Mouse (Mus musculus): ENCODE data around the gene Ociad1.
A peak's percentile ranks its signal among the peaks of the same experiment; 100 is the strongest.
"Not testable (repeated sequence)": the region's sequence is repeated elsewhere in the genome, so short reads cannot be mapped to it uniquely, and the experiment has no call there.

The Ociad1 gene

GRCm38 (mm10) chr5:73285470-73285978 is 7.1 kb upstream of the Ociad1 start:
- no peak for DNase-seq (ENCODE audit: low spot score)

- no peak for DNase-seq (ENCODE audit: low spot score)
Measured at GRCm38 (mm10) chr5:73286603-73287002, 6.0 kb upstream of the Ociad1 start.

- no peak for DNase-seq (ENCODE audit: low spot score)
Measured at GRCm38 (mm10) chr5:73289900-73290299, 2.7 kb upstream of the Ociad1 start.

GRCm38 (mm10) chr5:73293458-73293827 is 859 bp downstream of the Ociad1 start:
- DNase-seq (ENCODE audit: low spot score) = no peak

- DNase-seq (ENCODE audit: low spot score) = no peak
Measured at GRCm38 (mm10) chr5:73295016-73295415, 2.4 kb downstream of the Ociad1 start.

- DNase-seq (ENCODE audit: low spot score) = no peak
Measured at GRCm38 (mm10) chr5:73295916-73296315, 3.3 kb downstream of the Ociad1 start.

GRCm38 (mm10) chr5:73301601-73302307 is 9.2 kb downstream of the Ociad1 start:
- no peak for DNase-seq (ENCODE audit: low spot score)

- no peak for DNase-seq (ENCODE audit: low spot score)
Measured at GRCm38 (mm10) chr5:73304507-73304906, 11.9 kb downstream of the Ociad1 start.

GRCm38 (mm10) chr5:73306486-73306885 is 13.9 kb downstream of the Ociad1 start:
- no peak for DNase-seq (ENCODE audit: low spot score)

- no peak for DNase-seq (ENCODE audit: low spot score)
Measured at GRCm38 (mm10) chr5:73307297-73307696, 14.7 kb downstream of the Ociad1 start.

GRCm38 (mm10) chr5:73309496-73309895 is 16.9 kb downstream of the Ociad1 start:
- no peak for DNase-seq (ENCODE audit: low spot score)

- no peak for DNase-seq (ENCODE audit: low spot score)
Measured at GRCm38 (mm10) chr5:73310401-73310800, 17.8 kb downstream of the Ociad1 start.

GRCm38 (mm10) chr5:73311458-73311857 is 18.9 kb downstream of the Ociad1 start:
- DNase-seq (ENCODE audit: low spot score) = no peak

- no peak for DNase-seq (ENCODE audit: low spot score)
Measured at GRCm38 (mm10) chr5:73313591-73313990, 21.0 kb downstream of the Ociad1 start.

- no peak for DNase-seq (ENCODE audit: low spot score)
Measured at GRCm38 (mm10) chr5:73314654-73315053, 22.1 kb downstream of the Ociad1 start.

GRCm38 (mm10) chr5:73319306-73319705 is 26.7 kb downstream of the Ociad1 start:
- no peak for DNase-seq (ENCODE audit: low spot score)

- not testable (repeated sequence) for DNase-seq (ENCODE audit: low spot score)
Measured at GRCm38 (mm10) chr5:73322684-73323083, 30.1 kb downstream of the Ociad1 start.

- no peak for DNase-seq (ENCODE audit: low spot score)
Measured at GRCm38 (mm10) chr5:73323602-73324001, 31.0 kb downstream of the Ociad1 start.

GRCm38 (mm10) chr5:73324526-73325170 is 32.1 kb downstream of the Ociad1 start:
- DNase-seq (ENCODE audit: low spot score) = no peak

- no peak for DNase-seq (ENCODE audit: low spot score)
Measured at GRCm38 (mm10) chr5:73331002-73331401, 38.4 kb downstream of the Ociad1 start.

GRCm38 (mm10) chr5:73336448-73336847 is 43.9 kb downstream of the Ociad1 start:
- no peak for DNase-seq (ENCODE audit: low spot score)

- DNase-seq (ENCODE audit: low spot score) = peak; percentile 60
Measured at GRCm38 (mm10) chr5:73337961-73338831, 45.6 kb downstream of the Ociad1 start.

GRCm38 (mm10) chr5:73338832-73339163 is 46.2 kb downstream of the Ociad1 start:
- DNase-seq (ENCODE audit: low spot score) = no peak

Data from testis, postnatal 10 days (tissue).